Mouse (Mus musculus) testis, adult 2 months (tissue): ENCODE measurements around the gene Anxa4.

Experiments used
- CTCF ChIP-seq: fragments of 200-500 bp; IDR thresholded peaks from 2 replicates; pipeline ENCODE4 v1.5.1; 2012; ENCODE audit warnings: low read depth, mild to moderate bottlenecking, inconsistent platforms, low read length, moderate library complexity; ENCODE audit not compliant: control insufficient read depth, insufficient read depth, insufficient replicate concordance
- POLR2A ChIP-seq: fragments of 200-500 bp; IDR thresholded peaks from 2 replicates; pipeline ENCODE4 v1.6.1; 2012; ENCODE audit warnings: low read depth, mild to moderate bottlenecking, inconsistent platforms, low read length, moderate library complexity; ENCODE audit not compliant: control insufficient read depth

DNA sequence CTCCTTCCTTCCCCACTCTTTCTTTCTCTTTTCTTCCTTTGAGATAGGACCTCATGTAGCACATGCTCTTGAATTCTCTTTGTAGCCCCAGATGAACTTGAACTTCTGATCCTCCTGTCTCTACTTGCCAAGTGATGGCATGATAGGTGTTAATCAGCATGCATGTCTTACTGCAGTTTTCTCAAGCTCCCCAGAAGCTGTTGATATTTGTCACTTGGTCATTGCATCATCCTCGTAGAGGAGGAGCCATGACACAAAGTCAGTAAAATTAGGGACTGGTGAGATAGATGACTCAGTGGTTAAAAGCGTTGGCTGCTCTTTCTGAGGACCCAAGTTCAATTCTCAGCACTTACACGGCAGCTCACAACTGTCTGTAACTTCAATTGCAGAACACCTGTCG is 19.5 kb upstream of the Anxa4 start:
- no peak for TF ChIP-seq CTCF
- no peak for TF ChIP-seq POLR2A
